Mouse (Mus musculus) olfactory bulb, adult 2 months (tissue): ENCODE results near the gene Pick1. TPM values are rescaled to one million over a fixed set of nuclear protein-coding genes. Genes with fewer than 3 reads are reported as not detected.

ENCODE experiments used
- H3K27ac ChIP-seq: fragments of 200-500 bp; 2 replicates; pipeline ENCODE4 v1.5.1; 2012; ENCODE audit warnings: low read depth, low read length; ENCODE audit not compliant: insufficient read depth
- H3K4me1 ChIP-seq: fragments of 200-500 bp; 2 replicates; pipeline ENCODE4 v1.6.1; 2012; ENCODE audit warnings: low read length; ENCODE audit not compliant: control insufficient read depth, insufficient read depth
- H3K4me3 ChIP-seq: fragments of 200-500 bp; 2 replicates; pipeline ENCODE4 v1.5.1; 2012; ENCODE audit warnings: mild to moderate bottlenecking, low read depth, low read length, moderate library complexity; ENCODE audit not compliant: insufficient read depth
- CTCF ChIP-seq: fragments of 200-500 bp; IDR thresholded peaks from 2 replicates; pipeline ENCODE4 v1.5.1; 2012; ENCODE audit warnings: low read depth, mild to moderate bottlenecking, low read length, moderate library complexity; ENCODE audit not compliant: insufficient read depth
- POLR2A ChIP-seq: fragments of 200-500 bp; IDR thresholded peaks from 2 replicates; pipeline ENCODE4 v1.6.1; 2012; ENCODE audit warnings: mild to moderate bottlenecking, low read depth, low read length, moderate library complexity; ENCODE audit not compliant: insufficient read depth
- WGBS: fragments of 180-500 bp; shearing (Covaris S2); methylation state at CpG from one replicate; pipeline ENCODE4 v1.1.7; 2018; 5-methylcytosine and 5-hydroxymethylcytosine counted together
- polyA plus RNA-seq: library from polyadenylated mRNA; stranded (reverse); fragments of >200 nt; gene quantifications from 2 replicates; pipeline ENCODE4 v1.2.4, GENCODE M21; 2012; ENCODE audit warnings: low replicate concordance; ENCODE audit not compliant: missing spikeins, insufficient read depth, insufficient read length

Pick1 gene
- polyA plus RNA-seq, 1 experiment: not detected

GRCm38 (mm10) chr15:79286141-79286540 is 57.2 kb downstream of the Pick1 start:
- no peak for TF ChIP-seq CTCF
- TF ChIP-seq POLR2A: no peak
- whole genome bisulfite sequencing: 87% methylated on average over 7 of the region's 7 CpGs
- no peak overlapping the region for H3K27ac ChIP-seq
- no peak overlapping the region for H3K4me3 ChIP-seq
- H3K4me1 ChIP-seq: 0 out of 2 replicates have a peak, but pooled peaks cover 2% of the 10 kb centered on the region

GRCm38 (mm10) chr15:79287091-79287490 is 58.1 kb downstream of the Pick1 start:
- Histone ChIP-seq H3K27ac (no peak overlapping the region), H3K4me3 (no peak overlapping the region), H3K4me1 (no peaks in the 10 kb centered on the region)
- TF ChIP-seq POLR2A (no peak), CTCF (no peak)
- 91% methylated on average over 7 of the region's 7 CpGs for WGBS

- TF ChIP-seq POLR2A (no peak), CTCF (no peak)
- WGBS: 82% methylated on average over 3 of the region's 3 CpGs
- no peaks in the 10 kb centered on the region for H3K4me1 ChIP-seq
Measured at GRCm38 (mm10) chr15:79288387-79288786, 59.4 kb downstream of the Pick1 start.

GRCm38 (mm10) chr15:79289441-79289840 is 60.5 kb downstream of the Pick1 start:
- Histone ChIP-seq H3K27ac (no peak overlapping the region), H3K4me3 (no peak overlapping the region), H3K4me1 (no peaks in the 10 kb centered on the region)
- WGBS: 96% methylated on average over 12 of the region's 12 CpGs
- TF ChIP-seq CTCF (no peak), POLR2A (no peak)

More at GRCm38 (mm10) chr15:79288387-79288786, 59.4 kb downstream of the Pick1 start:
- Histone ChIP-seq H3K4me3 (no peak overlapping the region), H3K27ac (no peak overlapping the region)

- Histone ChIP-seq H3K27ac (no peak overlapping the region), H3K4me3 (no peak overlapping the region), H3K4me1 (no peaks in the 10 kb centered on the region)
- TF ChIP-seq POLR2A: no peak
- no peak for TF ChIP-seq CTCF
- WGBS: 88% methylated on average over 3 of the region's 3 CpGs
Measured at GRCm38 (mm10) chr15:79290340-79290739, 61.4 kb downstream of the Pick1 start.

GRCm38 (mm10) chr15:79292779-79293178 is 63.8 kb downstream of the Pick1 start:
- WGBS: 39% methylated on average over 9 of the region's 9 CpGs
- TF ChIP-seq CTCF (no peak), POLR2A (no peak)
- H3K4me3 ChIP-seq: no peak overlapping the region

GRCm38 (mm10) chr15:79298553-79298952 is 69.6 kb downstream of the Pick1 start:
- 84% methylated on average over 6 of the region's 6 CpGs for WGBS
- TF ChIP-seq CTCF: no peak
- TF ChIP-seq POLR2A: no peak
- Histone ChIP-seq H3K4me1 (no peaks in the 10 kb centered on the region), H3K4me3 (no peak overlapping the region), H3K27ac (no peak overlapping the region)

More at GRCm38 (mm10) chr15:79292779-79293178, 63.8 kb downstream of the Pick1 start:
- Histone ChIP-seq H3K27ac (no peak overlapping the region), H3K4me1 (no peaks in the 10 kb centered on the region)

Other genes starting within 250 kb of the Pick1 start
- gene H1f0, start 200.7 kb upstream of the Pick1 start, polyA plus RNA-seq: not detected in 2 replicates
- not detected in 2 replicates for gene Galr3, start 187.3 kb upstream of the Pick1 start, polyA plus RNA-seq
- not detected in 2 replicates for gene Ankrd54, start 166.3 kb upstream of the Pick1 start, polyA plus RNA-seq
- not detected in 2 replicates for gene Eif3l, start 154.0 kb upstream of the Pick1 start, polyA plus RNA-seq
- 70.4 TPM in 1 of 2 replicates, not detected in the other for gene Micall1, start 120.3 kb upstream of the Pick1 start, polyA plus RNA-seq
- not detected in 2 replicates for gene Polr2f, start 88.2 kb upstream of the Pick1 start, polyA plus RNA-seq
- not detected in 2 replicates for gene 1700088E04Rik, start 87.9 kb upstream of the Pick1 start, polyA plus RNA-seq
- gene Sox10, start 63.9 kb upstream of the Pick1 start, polyA plus RNA-seq: not detected in 2 replicates
- not detected in 2 replicates for gene Gm49486, start 218 bp downstream of the Pick1 start, polyA plus RNA-seq
- not detected in 2 replicates for gene Slc16a8, start 25.6 kb downstream of the Pick1 start, polyA plus RNA-seq
- not detected in 2 replicates for gene Baiap2l2, start 56.4 kb downstream of the Pick1 start, polyA plus RNA-seq
- not detected in 2 replicates for gene Pla2g6, start 99.2 kb downstream of the Pick1 start, polyA plus RNA-seq
- gene Maff, start 117.4 kb downstream of the Pick1 start, polyA plus RNA-seq: not detected in 2 replicates
- gene Tmem184b, start 174.4 kb downstream of the Pick1 start, polyA plus RNA-seq: not detected in 2 replicates
- gene Csnk1e, start 226.4 kb downstream of the Pick1 start, polyA plus RNA-seq: not detected in 2 replicates